Comparison of ENCODE assay signal across 30 mouse cellular contexts in the genomic region with DNA sequence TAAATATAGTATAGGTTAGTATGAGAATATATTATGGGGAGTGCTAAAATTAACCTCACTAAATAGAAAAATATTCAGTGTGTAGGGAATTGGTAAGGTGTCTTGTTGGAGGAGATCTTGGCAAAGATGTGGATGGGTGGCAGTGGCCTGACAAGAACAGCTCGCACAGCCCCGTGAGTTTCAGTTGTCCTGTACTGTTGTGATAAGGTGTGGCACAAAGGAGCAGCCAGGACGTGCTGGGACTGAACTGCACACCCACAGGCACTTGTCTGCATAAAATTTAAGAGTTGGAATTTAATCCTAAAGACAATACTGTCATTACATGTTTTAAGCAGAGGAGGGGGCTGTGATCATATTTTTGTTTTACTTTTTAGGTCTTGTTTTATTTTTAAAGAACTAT.
A peak's percentile ranks its signal among the peaks of the same experiment; 100 is the strongest.
DNase-seq lines count a peak whose midpoint lies in the region; ATAC-seq and TF ChIP-seq lines count a peak whose summit lies in the region.
"Had no signal": no experiment of that assay in that cellular context is flagged by ENCODE, and none has a peak within 500 bp of the region (broad histone marks: within the 10 kb centered on the region; RNA-seq: fewer than 3 reads in every experiment).

No protein-coding gene starts in this region.

- no peak for TF ChIP-seq CTCF in liver, postnatal 0 days (IDR thresholded peaks at IDR 0.05; ENCODE audit: low read depth)

- H3K36me3 ChIP-seq in liver, postnatal 0 days (replicated peaks; ENCODE audit: insufficient read depth, low read length): 0 out of 2 replicates have a peak, but pooled peaks cover 3% of the 10 kb centered on the region
- no peaks in the 10 kb centered on the region for H3K36me3 ChIP-seq in liver, embryonic 13.5 days
- H3K36me3 ChIP-seq: embryonic facial prominence, embryonic 10.5 days; embryonic facial prominence, embryonic 15.5 days; hindbrain, embryonic 12.5 days; intestine, embryonic 15.5 days; midbrain, embryonic 10.5 days had no signal

- H3K9ac ChIP-seq in liver, postnatal 0 days (replicated peaks): no peak overlapping the region
- H3K9ac ChIP-seq in liver, embryonic 13.5 days: no peak overlapping the region
- H3K9ac ChIP-seq: embryonic facial prominence, embryonic 15.5 days; forebrain, embryonic 13.5 days; hindbrain, embryonic 12.5 days; intestine, embryonic 15.5 days had no signal

- no peaks in the 10 kb centered on the region for H3K9me3 ChIP-seq in liver, postnatal 0 days (ENCODE audit: low read length)
- no peaks in the 10 kb centered on the region for H3K9me3 ChIP-seq in liver, embryonic 13.5 days (replicated peaks)
- H3K9me3 ChIP-seq: embryonic facial prominence, embryonic 10.5 days; embryonic facial prominence, embryonic 15.5 days; forebrain, embryonic 13.5 days; hindbrain, embryonic 12.5 days; intestine, embryonic 15.5 days; midbrain, embryonic 10.5 days had no signal

- H3K27ac ChIP-seq in liver, postnatal 0 days (ENCODE audit: low read depth): no peak overlapping the region
- H3K27ac ChIP-seq in liver, embryonic 13.5 days: no peak overlapping the region
- H3K27ac ChIP-seq: embryonic facial prominence, embryonic 10.5 days; embryonic facial prominence, embryonic 15.5 days; forebrain, embryonic 13.5 days; hindbrain, embryonic 12.5 days; hindbrain, postnatal 0 days; intestine, embryonic 15.5 days; macrophage; midbrain, embryonic 10.5 days had no signal

- TF ChIP-seq EP300 in liver, postnatal 0 days (IDR thresholded peaks at IDR 0.05; ENCODE audit: low read depth): no peak

- ATAC-seq in liver, postnatal 0 days: no peak
- ATAC-seq in liver, embryonic 13.5 days (ENCODE audit: low read depth): peak; percentile 89
- ATAC-seq in megakaryocyte-erythroid progenitor cell, adult 5-6 weeks (replicated peaks; ENCODE audit: low FRiP score, low TSS enrichment, poor library complexity, severe bottlenecking): peak; percentile 96
- ATAC-seq: CD4-positive, CD25-positive, alpha-beta regulatory T cell, adult 4 months; forebrain, embryonic 13.5 days; hindbrain, postnatal 0 days; intestine, embryonic 15.5 days; lung, postnatal 0 days; midbrain, embryonic 16.5 days; Patski had no signal

- 50% methylated on average over 3 of the region's 3 CpGs for WGBS in liver, postnatal 0 days (ENCODE audit: insufficient replicate concordance)
- WGBS in liver, embryonic 13.5 days (ENCODE audit: insufficient replicate concordance): 26% methylated on average over 3 of the region's 3 CpGs

- H3K4me2 ChIP-seq in liver, postnatal 0 days (ENCODE audit: low read depth, low read length): no peak overlapping the region
- H3K4me2 ChIP-seq in liver, embryonic 13.5 days: no peak overlapping the region
- H3K4me2 ChIP-seq: embryonic facial prominence, embryonic 15.5 days; forebrain, embryonic 13.5 days; heart, embryonic 11.5 days; hindbrain, embryonic 12.5 days; intestine, embryonic 15.5 days had no signal

- no peak overlapping the region for H3K4me3 ChIP-seq in liver, postnatal 0 days (ENCODE audit: low read depth, low read length)
- no peak overlapping the region for H3K4me3 ChIP-seq in liver, embryonic 13.5 days (replicated peaks)
- H3K4me3 ChIP-seq: embryonic facial prominence, embryonic 10.5 days; embryonic facial prominence, embryonic 15.5 days; forebrain, embryonic 13.5 days; hindbrain, embryonic 12.5 days; intestine, embryonic 15.5 days; midbrain, embryonic 10.5 days had no signal

- no peaks in the 10 kb centered on the region for H3K27me3 ChIP-seq in liver, postnatal 0 days (ENCODE audit: insufficient read depth, low read length)
- no peaks in the 10 kb centered on the region for H3K27me3 ChIP-seq in liver, embryonic 13.5 days
- H3K27me3 ChIP-seq: embryonic facial prominence, embryonic 15.5 days; forebrain, embryonic 13.5 days; hindbrain, embryonic 12.5 days; intestine, embryonic 15.5 days; Patski had no signal

- H3K4me1 ChIP-seq in liver, postnatal 0 days (ENCODE audit: insufficient read depth): no peaks in the 10 kb centered on the region
- no peaks in the 10 kb centered on the region for H3K4me1 ChIP-seq in liver, embryonic 13.5 days (replicated peaks)
- H3K4me1 ChIP-seq: embryonic facial prominence, embryonic 10.5 days; embryonic facial prominence, embryonic 15.5 days; forebrain, embryonic 13.5 days; hindbrain, embryonic 12.5 days; intestine, embryonic 15.5 days; midbrain, embryonic 10.5 days had no signal

- DNase-seq in liver (peak; percentile 32), adipocyte (ENCODE audit: low spot score) (peak; percentile 38), MN1 (ENCODE audit: low spot score) (no peak)
- DNase-seq in liver, postnatal 0 days: no peak
- DNase-seq in liver, embryonic 13.5 days: peak; percentile 19
- no peak for DNase-seq in lung, postnatal 36 days
- DNase-seq: adrenal gland, postnatal 25 days; cerebellum, adult 2 months; cerebellum, postnatal 25 days; gastrocnemius, postnatal 14 days; heart, postnatal 36 days; kidney, adult 2 months; layer of hippocampus, adult 9-11 months; spleen, adult 18-20 months; thymus, adult 18-20 months; thymus, postnatal 25 days had no signal

Comparison
In these comparisons a context has a peak if more than half of its experiments do, and no peak if none do; other contexts are left out.
1. DNase-seq: peak in liver (single experiment), adipocyte (single experiment) and liver, embryonic 13.5 days (single experiment); none in liver, postnatal 0 days (single experiment), MN1 (single experiment) and lung, postnatal 36 days (single experiment).